Mouse (Mus musculus): ENCODE data around the gene Mark3. TPM values are rescaled to one million over a fixed set of nuclear protein-coding genes. Genes with fewer than 3 reads are reported as not detected.

The Mark3 gene
- polyA plus RNA-seq, 1 experiment from 2014 or later: 82.3 TPM

GRCm38 (mm10) chr12:111698346-111698913, 124.1 kb downstream of the Mark3 start:
- peaks cover 28% of the 10 kb centered on the region for H3K4me1 ChIP-seq
- no peaks in the 10 kb centered on the region for H3K27me3 ChIP-seq
- H3K9me3 ChIP-seq: no peaks in the 10 kb centered on the region
- no peak overlapping the region for H3K4me2 ChIP-seq
- no peak overlapping the region for H3K27ac ChIP-seq
- no peak overlapping the region for H3K4me3 ChIP-seq (replicated peaks)
- no peak for ATAC-seq (ENCODE audit: low FRiP score)
- 86% methylated on average over 6 of the region's 6 CpGs for WGBS
- no peak overlapping the region for H3K9ac ChIP-seq
- H3K36me3 ChIP-seq (replicated peaks): no peaks in the 10 kb centered on the region

DNA sequence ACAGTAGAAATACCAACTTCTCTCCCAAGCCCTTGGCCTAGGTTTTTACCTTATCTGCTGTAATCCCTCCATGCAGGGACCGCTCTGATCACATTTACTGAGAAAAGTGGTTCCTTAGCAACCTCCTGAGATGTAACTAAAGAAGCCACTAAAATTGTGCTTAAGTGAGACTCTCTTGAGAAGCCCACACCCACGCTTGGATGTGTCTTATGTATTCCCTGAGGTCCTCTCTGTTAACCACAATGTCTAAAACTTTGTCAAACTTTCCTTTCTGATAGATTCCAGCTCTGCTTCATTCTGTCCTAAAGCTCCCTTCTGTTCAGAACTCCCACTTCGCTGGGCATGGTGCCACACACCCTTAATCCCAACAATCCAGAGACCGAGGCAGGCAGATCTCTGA, 125.2 kb downstream of the Mark3 start:
- Histone ChIP-seq H3K4me2 (no peak overlapping the region), H3K9me3 (no peaks in the 10 kb centered on the region), H3K9ac (no peak overlapping the region), H3K4me1 (peaks cover 19% of the 10 kb centered on the region), H3K27ac (no peak overlapping the region), H3K27me3 (no peaks in the 10 kb centered on the region), H3K36me3 (replicated peaks) (no peaks in the 10 kb centered on the region), H3K4me3 (replicated peaks) (no peak overlapping the region)
- 88% methylated on average over 4 of the region's 4 CpGs for WGBS
- ATAC-seq (ENCODE audit: low FRiP score): no peak

DNA sequence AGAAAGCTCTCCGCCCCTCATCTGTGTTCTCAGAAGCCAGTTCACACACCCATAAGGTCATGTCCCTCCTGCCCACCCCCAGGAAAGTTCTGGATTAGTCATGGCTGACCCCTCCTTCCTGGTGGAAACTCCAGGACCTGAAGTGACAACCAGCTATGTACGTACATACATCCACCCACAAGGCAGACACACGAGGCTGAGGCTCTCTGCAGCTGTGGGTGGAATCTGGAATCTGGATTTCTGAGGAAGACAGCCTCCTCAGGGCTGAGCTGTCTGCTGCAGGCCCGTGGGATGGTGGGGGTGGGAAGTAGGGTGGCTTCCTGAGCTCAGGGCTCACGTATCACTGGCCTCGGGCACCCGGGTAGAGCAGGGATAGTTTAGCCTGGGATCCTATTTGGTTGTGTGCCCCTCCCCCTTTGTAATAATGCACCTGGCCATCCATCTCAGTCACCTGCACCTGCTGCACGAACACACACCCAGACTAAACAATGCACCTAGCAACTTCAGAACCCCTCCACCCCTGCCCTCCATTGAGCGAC, 126.7 kb downstream of the Mark3 start:
- H3K36me3 ChIP-seq (replicated peaks): no peaks in the 10 kb centered on the region
- no peak overlapping the region for H3K9ac ChIP-seq
- H3K4me1 ChIP-seq: peaks cover 9% of the 10 kb centered on the region
- no peaks in the 10 kb centered on the region for H3K9me3 ChIP-seq
- no peak overlapping the region for H3K4me2 ChIP-seq
- no peak overlapping the region for H3K27ac ChIP-seq
- no peak overlapping the region for H3K4me3 ChIP-seq (replicated peaks)
- WGBS: 79% methylated on average over 9 of the region's 9 CpGs
- no peak for ATAC-seq (ENCODE audit: low FRiP score)
- H3K27me3 ChIP-seq: no peaks in the 10 kb centered on the region

- ATAC-seq (ENCODE audit: low FRiP score): no peak
- no peaks in the 10 kb centered on the region for H3K9me3 ChIP-seq
- no peak overlapping the region for H3K4me3 ChIP-seq (replicated peaks)
- H3K9ac ChIP-seq: no peak overlapping the region
- H3K27me3 ChIP-seq: no peaks in the 10 kb centered on the region
- peaks cover 6% of the 10 kb centered on the region; the same call in 1 of the 2 replicates for H3K4me1 ChIP-seq
- 84% methylated on average over 3 of the region's 3 CpGs for WGBS
- no peak overlapping the region for H3K4me2 ChIP-seq
- H3K36me3 ChIP-seq (replicated peaks): peaks cover 15% of the 10 kb centered on the region
- no peak overlapping the region for H3K27ac ChIP-seq
Observed at GRCm38 (mm10) chr12:111703301-111703700, 129.0 kb downstream of the Mark3 start.

DNA sequence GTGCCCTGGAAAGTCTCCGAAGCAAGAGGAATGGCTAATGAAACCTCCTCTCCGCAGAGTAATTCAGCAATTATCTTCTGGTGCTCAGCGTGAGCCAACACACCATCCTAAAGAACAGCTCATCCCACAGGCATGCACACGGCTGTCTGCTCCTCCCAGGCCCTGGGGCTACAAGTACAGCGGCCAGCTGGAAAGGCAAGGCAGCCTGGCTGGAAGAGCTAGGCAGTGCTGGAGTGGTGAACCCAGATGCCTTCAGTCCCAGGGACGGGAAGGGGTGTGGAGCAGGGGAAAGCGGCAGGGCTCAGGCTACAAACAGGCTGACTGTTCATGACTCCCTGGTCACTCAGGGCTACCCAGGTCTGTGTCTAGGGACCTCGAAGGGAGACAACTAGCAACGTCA, 130.3 kb downstream of the Mark3 start:
- Histone ChIP-seq H3K4me3 (replicated peaks) (no peak overlapping the region), H3K27ac (peak overlapping the region; percentile 59; the same call in 1 of the 2 replicates), H3K9ac (0 out of 2 replicates have a peak overlapping the region, but pooled peaks have one; percentile 0), H3K4me2 (no peak overlapping the region), H3K36me3 (replicated peaks) (peaks cover 28% of the 10 kb centered on the region), H3K27me3 (no peaks in the 10 kb centered on the region), H3K4me1 (peaks cover 6% of the 10 kb centered on the region; the same call in 1 of the 2 replicates), H3K9me3 (no peaks in the 10 kb centered on the region)
- no peak for ATAC-seq (ENCODE audit: low FRiP score)
- 55% methylated on average over 9 of the region's 9 CpGs for WGBS

DNA sequence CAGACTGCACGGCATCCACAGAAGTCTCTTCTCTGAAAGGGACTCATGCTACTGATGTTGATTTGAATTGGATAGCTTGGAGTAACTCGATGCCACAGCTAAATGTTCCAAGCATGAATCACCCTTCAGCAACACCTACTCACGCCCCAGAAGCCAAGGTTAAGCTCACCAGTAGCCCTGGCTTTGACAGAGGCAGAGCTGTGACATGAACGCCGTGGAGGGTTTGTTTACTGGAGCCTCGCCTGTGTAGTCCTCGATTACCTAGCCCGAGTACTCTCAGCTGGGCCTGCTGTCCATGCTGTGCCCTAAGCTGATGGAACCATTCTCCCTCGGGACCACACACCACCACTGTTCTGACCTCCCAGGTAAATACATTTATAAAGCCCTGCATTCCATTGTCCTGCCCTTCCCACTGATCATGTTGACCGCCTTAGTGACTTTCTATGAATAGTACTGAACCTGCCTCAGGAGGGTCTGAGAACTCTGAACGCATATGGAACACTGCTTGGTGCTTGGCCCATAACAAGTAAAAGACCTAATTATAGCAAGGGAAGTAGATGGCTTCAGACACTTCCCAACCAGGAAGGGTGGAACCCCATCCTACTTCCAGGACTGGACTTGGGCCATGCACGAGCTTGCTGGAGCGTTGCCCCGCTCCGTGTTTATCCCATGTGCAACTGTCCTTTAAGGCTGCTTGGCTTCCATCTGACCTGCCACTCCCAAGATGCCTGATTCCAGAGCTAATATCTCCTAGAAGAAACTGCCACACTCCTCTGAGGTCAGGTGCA, 131.1 kb downstream of the Mark3 start:
- no peak for ATAC-seq (ENCODE audit: low FRiP score)
- peaks cover 35% of the 10 kb centered on the region for H3K36me3 ChIP-seq (replicated peaks)
- 87% methylated on average over 15 of the region's 15 CpGs for WGBS
- no peak overlapping the region for H3K4me3 ChIP-seq (replicated peaks)
- no peaks in the 10 kb centered on the region for H3K9me3 ChIP-seq
- H3K9ac ChIP-seq: 0 out of 2 replicates have a peak overlapping the region, but pooled peaks have one; percentile 0
- H3K27me3 ChIP-seq: no peaks in the 10 kb centered on the region
- peaks cover 6% of the 10 kb centered on the region; the same call in 1 of the 2 replicates for H3K4me1 ChIP-seq
- no peak overlapping the region for H3K4me2 ChIP-seq
- no peak overlapping the region for H3K27ac ChIP-seq

Other genes starting within 250 kb of the Mark3 start
- 38.9 and 41.6 TPM in 2 replicates for gene Cdc42bpb, start 196.8 kb upstream of the Mark3 start, polyA plus RNA-seq (2016; fragmentation: Nextera tagmentation; extraction: Ambion mirVana)
- 0.51 and 0.63 TPM in 2 replicates for gene Lbhd2, start 167.7 kb upstream of the Mark3 start, polyA plus RNA-seq (2016; fragmentation: Nextera tagmentation; extraction: Ambion mirVana)
- gene Exoc3l4, start 157.5 kb upstream of the Mark3 start, polyA plus RNA-seq (2016; fragmentation: Nextera tagmentation; extraction: Ambion mirVana): 1.4 and 3.3 TPM in 2 replicates
- gene Tnfaip2, start 132.1 kb upstream of the Mark3 start, polyA plus RNA-seq (2016; fragmentation: Nextera tagmentation; extraction: Ambion mirVana): 1.5 and 2.2 TPM in 2 replicates
- 2.5 and 3.5 TPM in 2 replicates for gene Gm266, start 88.7 kb upstream of the Mark3 start, polyA plus RNA-seq (2016; fragmentation: Nextera tagmentation; extraction: Ambion mirVana)
- 734 and 738 TPM in 2 replicates for gene Eif5, start 36.5 kb upstream of the Mark3 start, polyA plus RNA-seq (2016; fragmentation: Nextera tagmentation; extraction: Ambion mirVana)
- 2,395 and 2,485 TPM in 2 replicates for gene Ckb, start 97.8 kb downstream of the Mark3 start, polyA plus RNA-seq (2016; fragmentation: Nextera tagmentation; extraction: Ambion mirVana)
- gene Trmt61a, start 103.6 kb downstream of the Mark3 start, polyA plus RNA-seq (2016; fragmentation: Nextera tagmentation; extraction: Ambion mirVana): 15.4 and 16.7 TPM in 2 replicates
- 59.0 and 62.7 TPM in 2 replicates for gene Bag5, start 138.7 kb downstream of the Mark3 start, polyA plus RNA-seq (2016; fragmentation: Nextera tagmentation; extraction: Ambion mirVana)
- gene Apopt1, start 138.7 kb downstream of the Mark3 start, polyA plus RNA-seq (2016; fragmentation: Nextera tagmentation; extraction: Ambion mirVana): 55.0 and 56.0 TPM in 2 replicates
- gene Klc1, start 184.3 kb downstream of the Mark3 start, polyA plus RNA-seq (2016; fragmentation: Nextera tagmentation; extraction: Ambion mirVana): 302 and 307 TPM in 2 replicates
- 10.0 and 11.6 TPM in 2 replicates for gene Xrcc3, start 239.3 kb downstream of the Mark3 start, polyA plus RNA-seq (2016; fragmentation: Nextera tagmentation; extraction: Ambion mirVana)
- gene Zfyve21, start 239.6 kb downstream of the Mark3 start, polyA plus RNA-seq (2016; fragmentation: Nextera tagmentation; extraction: Ambion mirVana): 50.3 and 55.0 TPM in 2 replicates

Data from forebrain, embryonic 12.5 days (tissue).